Mouse (Mus musculus) gastrocnemius, postnatal 4 days (tissue): ENCODE results near the gene Svop. TPM values are rescaled to one million over a fixed set of nuclear protein-coding genes. Genes with fewer than 3 reads are reported as not detected.

Source experiments
- DNase-seq, 2 experiments: peaks; one replicate each; pipeline ENCODE4 v3.0.0; 2021 to 2022; ENCODE audit warnings: low spot score in 2 of 2, mixed read lengths in 2 of 2
- long read RNA-seq, 2 experiments: library from polyadenylated mRNA; stranded (forward); transcript quantifications; one replicate each; pipeline ENCODE4 v2.0.0; 2021
- total RNA-seq, 2 experiments: library from RNA; stranded (reverse); gene quantifications; 2 replicates each; pipeline ENCODE4 v1.2.3; 2021

Gene Svop
- total RNA-seq, result not detected
- long read RNA-seq, experiment 1, result 0 reads
- long read RNA-seq, experiment 2, partial matches to known transcripts, result 0 of 2 reads
- long read RNA-seq, experiment 2, other reads (novel, unspliced or antisense), result 2 of 2 reads

DNA sequence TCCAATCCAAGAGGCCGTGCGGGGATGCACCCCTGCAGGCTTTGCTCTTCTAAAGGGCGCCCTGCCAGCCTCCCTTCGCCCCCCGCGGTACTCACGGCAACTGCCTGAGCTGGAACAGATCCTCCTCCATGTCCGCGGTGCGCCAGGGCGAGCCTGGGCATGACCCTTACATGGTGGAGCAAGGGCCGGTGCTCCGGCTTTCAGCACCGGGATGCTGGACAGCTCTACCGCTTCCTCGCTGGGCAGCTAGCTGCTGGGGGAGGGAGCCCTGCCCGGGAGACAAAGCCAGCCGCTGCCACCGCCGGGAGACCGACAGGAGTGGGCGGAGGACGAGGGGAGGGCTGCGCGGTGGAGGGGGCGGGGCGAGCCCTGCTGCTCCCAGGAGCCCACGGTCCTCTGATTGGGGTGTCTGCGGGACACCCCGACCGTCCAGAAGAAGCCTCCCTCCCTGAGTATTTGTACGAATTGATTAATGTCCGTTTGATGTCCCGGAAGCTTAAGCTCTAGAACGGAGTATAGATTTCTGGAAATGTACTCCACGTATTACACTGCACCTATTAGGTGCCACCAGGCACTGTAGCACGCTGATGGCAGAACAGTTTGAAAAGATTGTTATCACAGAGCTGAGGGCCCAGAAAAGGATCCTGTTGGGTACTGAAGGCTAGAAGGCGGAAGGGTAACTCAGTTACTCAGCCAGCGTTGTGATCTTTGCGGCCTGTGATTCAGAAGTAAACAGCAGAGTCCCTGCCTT is at the start of gene Svop:
Gene Svop, minus strand, starts transcription at position 514 of the 751 bp plus-strand sequence.
- peak; percentile 54 to 81 for DNase-seq

- DNase-seq, result peak; percentile 37 to 79
Observed at GRCm38 (mm10) chr5:114139175-114139574, 47.8 kb upstream of the Svop start.

- DNase-seq, result no peak
Observed at GRCm38 (mm10) chr5:114138277-114139164, 47.2 kb upstream of the Svop start.

DNA sequence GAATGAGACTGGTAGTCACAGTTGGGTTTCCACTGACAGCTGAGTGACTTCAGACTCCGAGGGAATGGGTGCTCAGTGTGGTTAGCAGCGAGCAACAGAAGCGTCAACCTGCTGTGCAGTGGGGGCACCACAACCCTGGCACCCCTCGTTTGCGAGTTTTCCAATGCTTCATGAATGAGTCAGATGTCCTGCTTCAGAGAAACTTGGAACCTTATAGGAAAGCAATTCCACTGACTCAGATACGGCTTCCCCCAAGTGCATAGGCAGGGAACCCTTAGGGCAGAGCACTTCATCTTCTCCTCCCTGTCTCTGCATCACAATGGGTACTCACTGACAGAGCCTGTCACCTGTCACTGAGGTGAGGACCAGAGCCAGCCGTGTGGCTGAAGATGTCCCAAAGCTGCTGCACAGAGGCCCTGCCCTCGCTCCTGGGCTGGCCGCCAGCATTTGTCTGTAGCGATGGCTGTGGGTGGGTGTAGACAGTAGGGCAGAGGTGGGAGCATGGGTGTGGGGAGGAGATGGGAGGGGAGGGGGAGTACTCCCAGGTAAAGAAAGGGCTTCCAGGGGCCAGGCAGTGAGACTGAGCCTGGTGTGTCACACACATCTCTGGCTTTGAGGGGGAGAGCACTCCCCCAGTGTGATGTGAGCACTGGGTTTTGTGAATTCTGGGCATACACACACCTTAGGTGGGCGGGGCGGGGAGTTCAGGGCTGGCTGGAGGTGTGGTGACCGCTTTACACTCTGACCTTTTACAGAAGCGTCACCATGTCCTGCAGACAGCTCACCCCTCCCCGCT is 46.3 kb upstream of the Svop start:
- DNase-seq, result no peak

DNA sequence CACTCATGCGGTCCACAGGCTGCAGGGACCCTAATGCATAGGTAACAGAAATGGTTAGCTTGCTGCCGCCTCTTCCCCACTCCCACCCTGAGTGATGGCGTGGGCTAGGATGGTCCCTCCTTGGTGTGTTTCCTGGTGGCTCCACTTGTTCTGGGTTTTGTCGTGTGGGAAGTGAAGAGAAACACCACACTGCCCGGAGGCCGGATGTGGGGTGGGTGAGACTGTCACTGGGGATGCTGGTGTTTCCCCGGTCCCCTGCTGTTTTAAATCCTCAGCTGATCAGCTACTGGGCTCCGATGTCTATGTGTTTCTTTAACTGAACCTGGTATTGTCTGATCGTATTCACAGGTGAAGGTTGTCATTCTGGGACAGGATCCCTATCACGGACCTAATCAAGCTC is 44.1 kb upstream of the Svop start:
- DNase-seq, result no peak

- DNase-seq, result peak in 1 of 2 experiments; percentile 60
Observed at GRCm38 (mm10) chr5:114134091-114134534, 42.7 kb upstream of the Svop start.

DNA sequence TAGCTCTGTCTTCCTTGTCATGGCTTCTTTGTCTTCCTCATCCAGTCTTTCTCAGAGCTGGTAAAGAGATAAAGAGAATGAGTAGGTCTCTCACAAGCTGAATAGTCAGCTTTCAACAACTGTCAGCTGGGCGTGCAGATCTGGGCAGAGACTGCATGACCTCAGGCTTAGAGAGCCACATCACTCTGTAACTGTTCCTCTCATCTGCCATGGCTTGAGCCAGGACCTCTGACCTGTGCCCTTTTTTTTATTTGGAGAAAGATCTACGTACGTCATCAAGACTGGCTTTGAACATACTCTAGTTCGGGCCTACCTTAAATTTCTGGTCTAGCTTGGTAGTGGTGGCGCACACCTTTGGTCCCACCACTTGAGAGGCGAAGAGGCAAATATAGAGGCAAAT is 41.5 kb upstream of the Svop start:
- DNase-seq, result no peak

GRCm38 (mm10) chr5:114131521-114131840 is 40.1 kb upstream of the Svop start:
- peak in 1 of 2 experiments; percentile 64 for DNase-seq

DNA sequence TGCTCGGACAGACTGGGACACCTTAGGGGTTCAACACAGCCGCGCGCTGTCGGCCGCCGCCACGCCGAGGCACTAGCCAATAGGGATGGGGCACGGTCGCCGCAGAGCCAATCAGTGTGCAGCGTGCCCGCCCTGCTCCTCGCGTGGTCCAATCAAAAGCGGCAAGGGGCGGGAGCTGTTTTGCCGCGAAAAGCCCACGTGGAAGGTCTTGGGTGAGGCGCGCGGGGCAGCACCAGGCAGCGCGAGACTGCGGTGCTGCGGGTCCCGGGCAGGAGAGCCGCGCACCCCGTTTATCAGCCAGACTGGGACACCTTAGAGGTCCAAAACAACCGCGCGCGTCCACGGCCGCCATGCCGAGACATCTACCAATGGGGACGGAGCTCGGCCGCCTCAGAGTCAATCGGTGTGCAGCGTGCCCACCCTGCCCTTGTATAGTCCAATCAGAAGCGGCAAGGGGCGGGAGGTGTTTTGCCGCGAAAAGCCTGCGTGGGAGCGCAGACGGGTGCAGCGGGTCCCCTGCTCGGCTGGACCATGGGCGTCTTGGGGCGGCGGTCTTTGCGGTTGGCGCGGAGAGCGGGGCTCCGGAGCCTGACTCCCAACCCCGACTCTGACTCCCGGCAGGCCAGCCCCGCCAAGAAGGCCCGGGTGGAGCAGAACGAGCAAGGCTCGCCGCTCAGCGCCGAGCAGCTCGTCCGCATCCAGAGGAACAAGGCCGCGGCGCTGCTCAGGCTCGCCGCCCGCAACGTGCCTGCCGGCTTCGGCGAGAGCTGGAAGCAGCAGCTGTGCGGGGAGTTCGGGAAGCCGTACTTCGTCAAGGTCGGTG is 39.5 kb upstream of the Svop start:
- peak; percentile 89 to 94 for DNase-seq

- peak; percentile 35 for DNase-seq
Observed at GRCm38 (mm10) chr5:114130211-114130605, 38.8 kb upstream of the Svop start, which contains the start of gene Ung. TSS of gene Ung (plus strand) at chr5:114130386.

DNA sequence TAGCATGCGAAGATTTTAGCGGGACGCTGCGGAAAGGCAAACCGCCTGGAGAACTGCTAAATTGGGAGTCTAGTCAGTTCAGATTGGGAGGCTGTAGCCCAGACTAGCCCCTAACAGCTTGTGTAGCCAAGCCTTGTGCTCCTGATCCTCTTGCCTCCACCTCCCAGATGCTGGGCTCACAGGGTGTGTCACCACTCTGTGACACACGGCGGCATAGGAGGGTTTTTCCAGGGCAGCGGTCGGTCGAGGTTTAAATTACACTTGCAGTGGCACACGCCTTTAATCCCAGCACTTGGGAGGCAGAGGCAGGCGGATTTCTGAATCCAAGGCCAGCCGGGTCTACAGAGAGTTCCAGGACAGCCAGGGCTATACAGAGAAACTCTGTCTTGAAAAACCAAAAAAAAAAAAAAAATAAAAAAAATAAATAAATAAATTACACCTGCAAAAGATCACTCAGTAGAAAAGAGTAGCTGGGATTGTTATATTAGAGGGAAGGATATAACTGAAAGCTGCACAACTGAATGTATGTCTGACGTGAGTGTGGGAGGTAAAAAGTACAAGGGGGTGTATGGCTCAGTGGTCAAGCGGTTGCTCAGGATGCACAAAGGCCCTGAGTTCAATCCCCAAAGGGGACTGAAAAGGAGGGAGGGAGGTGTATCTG is 38.3 kb upstream of the Svop start:
- DNase-seq, result no peak

DNA sequence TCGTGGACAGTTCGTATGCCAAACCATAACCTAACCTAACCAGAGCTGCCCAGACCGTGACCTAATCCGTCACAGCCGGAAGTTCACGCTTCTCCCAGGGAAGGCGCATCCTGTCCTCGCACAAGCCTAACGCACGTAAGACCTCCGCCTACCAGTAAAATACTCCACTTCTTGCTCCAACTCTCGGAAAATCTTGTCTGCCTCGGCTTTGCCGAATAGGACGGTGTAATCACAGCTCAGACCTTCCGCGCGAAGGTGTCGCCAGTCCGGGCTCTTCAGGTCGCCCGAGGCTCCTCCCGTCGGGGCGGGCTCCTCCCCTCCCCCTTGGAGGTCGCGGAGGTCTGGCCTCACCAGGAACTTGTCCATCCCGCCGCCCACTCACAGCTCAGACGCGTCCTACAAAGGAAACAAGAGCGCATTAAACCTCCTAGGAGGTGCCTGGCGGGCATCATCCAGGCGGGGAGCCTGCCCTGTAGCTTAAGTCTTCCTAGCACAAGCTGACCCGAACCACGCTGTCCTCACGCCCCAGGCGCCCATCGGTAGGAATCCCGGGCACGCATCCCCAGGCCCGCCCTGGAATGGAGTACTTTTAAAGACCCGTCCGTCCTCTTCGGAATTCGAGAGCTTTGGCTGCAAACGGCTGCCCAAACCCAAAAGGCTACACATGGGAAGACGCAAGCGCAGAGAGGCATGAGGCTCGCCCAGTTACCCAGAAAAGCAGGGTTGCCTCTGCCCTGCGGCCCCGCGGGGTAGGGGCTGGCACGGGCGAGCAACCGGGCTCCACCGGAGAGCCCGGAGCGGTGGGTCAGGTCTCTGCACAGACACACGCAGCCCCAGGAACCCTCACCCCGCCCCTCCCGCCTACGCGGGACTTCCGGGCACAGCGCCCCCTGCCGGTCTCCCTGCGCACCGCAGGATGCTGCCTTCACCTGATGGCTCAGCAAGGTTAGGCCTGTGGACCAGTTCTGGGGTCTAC is 36.3 kb upstream of the Svop start, which contains the start of gene Alkbh2:
Gene Alkbh2, minus strand, starts transcription at position 845 of the 976 bp plus-strand sequence.
- DNase-seq, result peak; percentile 78 to 83

- no peak for DNase-seq
Observed at GRCm38 (mm10) chr5:114126499-114127244, 35.3 kb upstream of the Svop start.

DNA sequence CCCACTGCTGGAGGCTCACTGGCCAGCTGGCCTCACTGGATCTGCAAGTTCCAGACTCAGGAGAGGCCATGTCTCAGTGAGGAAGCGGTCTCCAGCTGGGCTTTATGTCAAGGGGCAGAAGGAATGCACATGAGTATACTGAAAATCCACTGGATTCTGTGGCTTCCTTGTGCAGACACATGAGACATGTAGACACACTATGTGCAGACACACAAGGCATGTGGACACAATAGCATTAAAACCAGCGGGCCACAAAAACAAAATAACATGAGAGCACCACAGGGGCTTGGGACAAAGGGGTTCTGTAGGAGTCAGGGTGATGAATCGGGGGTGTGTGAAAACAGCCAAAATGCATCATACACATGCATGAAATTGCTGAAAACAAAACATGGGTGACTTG is 34.6 kb upstream of the Svop start:
- DNase-seq, result no peak

DNA sequence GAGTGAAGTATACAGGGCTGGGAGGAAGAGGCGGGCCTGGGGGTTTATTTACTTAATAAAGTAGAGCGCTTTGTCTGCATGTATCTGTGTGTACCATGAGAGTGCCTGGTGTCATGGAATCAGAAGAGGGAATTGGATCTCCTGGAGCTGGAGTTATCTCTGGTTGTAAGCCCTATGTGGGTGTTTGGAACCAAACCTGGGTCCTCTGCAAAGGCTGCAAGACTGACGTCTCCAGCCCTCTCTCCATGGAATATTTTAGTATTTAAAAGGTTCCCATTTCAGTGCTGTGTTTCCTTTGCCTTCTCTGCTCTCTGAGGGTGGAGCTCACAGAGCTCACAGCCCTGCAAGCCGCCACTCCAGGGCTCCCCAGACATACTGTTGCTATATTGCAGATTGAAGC is 28.4 kb upstream of the Svop start:
- DNase-seq, result no peak

DNA sequence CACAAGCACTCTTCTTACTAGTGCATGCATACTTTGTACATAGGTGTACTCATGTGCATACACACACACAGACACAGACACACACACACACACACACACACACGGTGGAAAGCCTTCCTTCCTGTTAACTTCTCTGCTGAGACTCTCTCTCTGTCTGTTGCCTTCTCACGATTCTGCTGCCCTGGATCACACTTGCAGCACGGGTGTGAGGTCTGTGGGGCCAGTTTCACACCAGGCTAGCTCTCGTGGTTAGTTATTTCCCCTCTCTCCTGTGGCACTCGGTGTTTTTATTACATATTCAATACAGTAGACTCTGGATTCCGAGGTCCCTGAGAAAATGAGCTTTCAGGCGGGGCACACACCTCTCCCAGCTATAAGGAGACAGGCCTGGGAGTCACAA is 25.2 kb upstream of the Svop start:
- no peak for DNase-seq

DNA sequence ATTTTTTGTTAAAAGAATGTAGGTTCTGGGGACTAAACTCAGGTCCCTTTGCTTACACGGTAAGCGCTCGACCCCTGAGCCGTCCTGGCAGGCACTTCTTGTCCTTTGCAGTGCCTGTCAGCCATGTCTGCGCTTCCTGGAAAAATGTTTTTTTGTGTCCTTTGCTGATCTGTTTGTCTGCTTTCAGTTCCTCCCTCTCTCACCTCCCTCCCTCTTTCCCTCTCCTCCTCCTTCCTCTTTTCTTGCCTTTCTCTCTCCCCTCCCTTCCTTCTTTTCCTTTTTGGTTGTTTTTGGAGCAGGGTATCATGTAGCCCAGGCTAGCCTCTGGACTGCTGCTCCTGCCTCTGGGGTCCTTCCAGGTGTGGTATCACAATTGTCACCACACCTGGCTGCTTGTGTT is 23.7 kb upstream of the Svop start:
- DNase-seq, result no peak

DNA sequence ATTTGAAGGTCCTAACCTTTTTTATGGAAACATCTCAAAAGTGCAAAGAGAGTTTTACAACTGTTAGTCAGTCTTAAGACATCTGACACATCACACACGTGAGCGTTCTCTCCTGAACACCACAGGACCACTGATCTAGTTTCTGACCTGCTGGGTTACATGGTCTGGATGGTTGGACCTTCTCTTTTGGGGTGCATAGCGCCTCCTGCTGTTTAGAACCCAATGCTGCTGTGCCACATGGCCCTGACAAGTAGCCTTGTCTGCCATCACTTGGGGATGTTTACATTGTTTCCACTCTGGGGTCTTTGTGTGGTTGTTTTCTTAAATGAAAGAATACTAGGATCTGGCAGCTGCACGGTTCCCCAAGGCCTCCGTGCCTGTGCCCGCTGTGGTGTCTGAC is 22.0 kb upstream of the Svop start:
- DNase-seq, result no peak
